Mouse (Mus musculus) megakaryocyte progenitor cell, adult 5-6 weeks (primary cell): ENCODE results near the gene Gins3. TPM values are rescaled to one million over a fixed set of nuclear protein-coding genes. Genes with fewer than 3 reads are reported as not detected.
"Not testable (repeated sequence)": the region's sequence is repeated elsewhere in the genome, so short reads cannot be mapped to it uniquely, and the experiment has no call there.

Source experiments
- ATAC-seq: replicated peaks from 2 replicates; pipeline ENCODE4 v1.8.0; 2016; ENCODE audit warnings: mild to moderate bottlenecking, moderate TSS enrichment, inconsistent platforms; ENCODE audit not compliant: poor library complexity
- total RNA-seq, 2 experiments: library from RNA; stranded (forward) in 1 of 2; stranded (reverse) in 1 of 2; fragments of 157-497, 149-512 nt in 1 of 2; fragments of 200-1000 nt in 1 of 2; gene quantifications; 2 replicates each; pipeline versions ENCODE4 v1.2.3 to v1.2.4; 2015 to 2017

Gene Gins3
- total RNA-seq (2015) (15.8 and 19.6 TPM in 2 replicates), total RNA-seq (2017) (21.8 and 24.3 TPM in 2 replicates)

- peak; percentile 98 for ATAC-seq
Observed at GRCm38 (mm10) chr8:95633262-95634062, at the start of gene Gins3. Gene Gins3 (plus strand): TSS chr8:95633453.

GRCm38 (mm10) chr8:95587339-95587738, 45.9 kb upstream of the Gins3 start:
- no peak for ATAC-seq

GRCm38 (mm10) chr8:95589282-95589681, 44.0 kb upstream of the Gins3 start:
- ATAC-seq: no peak

GRCm38 (mm10) chr8:95590539-95590938, 42.7 kb upstream of the Gins3 start:
- ATAC-seq: no peak

GRCm38 (mm10) chr8:95592131-95592780, 41.0 kb upstream of the Gins3 start:
- peak; percentile 86 for ATAC-seq

GRCm38 (mm10) chr8:95593439-95594393, 39.5 kb upstream of the Gins3 start:
- ATAC-seq: peak; percentile 45

GRCm38 (mm10) chr8:95595131-95595530, 38.1 kb upstream of the Gins3 start:
- no peak for ATAC-seq

- no peak for ATAC-seq
Observed at GRCm38 (mm10) chr8:95596841-95597241, 36.4 kb upstream of the Gins3 start.

GRCm38 (mm10) chr8:95599861-95600260, 33.4 kb upstream of the Gins3 start:
- ATAC-seq: peak; percentile 83

GRCm38 (mm10) chr8:95601306-95601705, 31.9 kb upstream of the Gins3 start:
- ATAC-seq: no peak

- ATAC-seq: no peak
Observed at GRCm38 (mm10) chr8:95602168-95602567, 31.1 kb upstream of the Gins3 start.

- ATAC-seq: not testable (repeated sequence)
Observed at GRCm38 (mm10) chr8:95606509-95606908, 26.7 kb upstream of the Gins3 start.

GRCm38 (mm10) chr8:95607210-95607609, 26.0 kb upstream of the Gins3 start:
- ATAC-seq: no peak

GRCm38 (mm10) chr8:95609406-95609805, 23.8 kb upstream of the Gins3 start:
- ATAC-seq: no peak

GRCm38 (mm10) chr8:95610749-95611148, 22.5 kb upstream of the Gins3 start:
- peak; percentile 73 for ATAC-seq

GRCm38 (mm10) chr8:95611769-95612168, 21.5 kb upstream of the Gins3 start:
- no peak for ATAC-seq

GRCm38 (mm10) chr8:95616383-95616782, 16.9 kb upstream of the Gins3 start:
- ATAC-seq: no peak

GRCm38 (mm10) chr8:95620046-95620445, 13.2 kb upstream of the Gins3 start:
- ATAC-seq: no peak

- no peak for ATAC-seq
Observed at GRCm38 (mm10) chr8:95624833-95625232, 8.4 kb upstream of the Gins3 start.

GRCm38 (mm10) chr8:95632840-95633239, 413 bp upstream of the Gins3 start:
- no peak for ATAC-seq

- ATAC-seq: no peak
Observed at GRCm38 (mm10) chr8:95634063-95634340, 749 bp downstream of the Gins3 start.
